Mouse (Mus musculus) left cerebral cortex, adult 8-10 months (tissue): ENCODE results near the gene Psmd10. TPM values are rescaled to one million over a fixed set of nuclear protein-coding genes. Genes with fewer than 3 reads are reported as not detected.

Experiments used
- total RNA-seq, 4 experiments: library from RNA; stranded (reverse); gene quantifications; 2 replicates each; pipeline ENCODE4 v1.2.4; 2022

Psmd10 gene
- total RNA-seq, 4 experiments from 2014 or later: 19.5 to 21.5 (median 20.6) TPM

Other genes starting within 250 kb of the Psmd10 start
- gene Tex13b, start 143.3 kb downstream of the Psmd10 start, total RNA-seq: not detected
- not detected for gene Vsig1, start 49.1 kb downstream of the Psmd10 start, total RNA-seq
- 10 to 100 TPM; 10.8 to 17.6 (median 12.5) TPM for gene Atg4a, start 179 bp upstream of the Psmd10 start, total RNA-seq